Mouse (Mus musculus) v-Abl transformed pro-B cells (cell line): ENCODE data around the gene Tmem201.

Source experiments
- in situ Hi-C, 2 experiments: fragments of 400-800 bp; cut with MboI; formaldehyde crosslinking; loops; one replicate each; pipeline ENCODE4 v1.15.1; 2025; ENCODE audit not compliant: unreplicated experiment in 2 of 2

Gene Tmem201

DNA sequence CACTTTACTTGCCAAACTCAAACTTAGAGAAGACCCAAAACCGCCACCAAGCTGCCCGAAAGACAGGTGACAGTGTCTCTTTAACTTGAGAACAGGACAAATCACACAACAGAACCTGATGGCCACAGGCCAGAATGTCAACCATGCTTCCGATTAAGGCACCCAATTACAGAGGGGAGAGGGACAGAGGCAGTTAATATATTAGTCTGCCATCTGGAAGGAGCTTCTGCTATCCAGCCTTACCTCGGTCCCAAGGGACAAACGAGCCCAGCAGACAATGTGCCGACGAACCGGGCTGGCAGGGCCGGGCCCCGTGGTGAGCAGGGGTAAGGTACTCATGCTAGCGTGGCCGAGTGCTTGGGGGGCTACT lies 14.8 kb downstream of the Tmem201 start:
- in situ Hi-C loops: loop anchor here (5.0 kb wide), 3 partner anchors 234 to 379 kb away; partner anchors contain the start of gene Spsb1 (in 1 of the 2)

DNA sequence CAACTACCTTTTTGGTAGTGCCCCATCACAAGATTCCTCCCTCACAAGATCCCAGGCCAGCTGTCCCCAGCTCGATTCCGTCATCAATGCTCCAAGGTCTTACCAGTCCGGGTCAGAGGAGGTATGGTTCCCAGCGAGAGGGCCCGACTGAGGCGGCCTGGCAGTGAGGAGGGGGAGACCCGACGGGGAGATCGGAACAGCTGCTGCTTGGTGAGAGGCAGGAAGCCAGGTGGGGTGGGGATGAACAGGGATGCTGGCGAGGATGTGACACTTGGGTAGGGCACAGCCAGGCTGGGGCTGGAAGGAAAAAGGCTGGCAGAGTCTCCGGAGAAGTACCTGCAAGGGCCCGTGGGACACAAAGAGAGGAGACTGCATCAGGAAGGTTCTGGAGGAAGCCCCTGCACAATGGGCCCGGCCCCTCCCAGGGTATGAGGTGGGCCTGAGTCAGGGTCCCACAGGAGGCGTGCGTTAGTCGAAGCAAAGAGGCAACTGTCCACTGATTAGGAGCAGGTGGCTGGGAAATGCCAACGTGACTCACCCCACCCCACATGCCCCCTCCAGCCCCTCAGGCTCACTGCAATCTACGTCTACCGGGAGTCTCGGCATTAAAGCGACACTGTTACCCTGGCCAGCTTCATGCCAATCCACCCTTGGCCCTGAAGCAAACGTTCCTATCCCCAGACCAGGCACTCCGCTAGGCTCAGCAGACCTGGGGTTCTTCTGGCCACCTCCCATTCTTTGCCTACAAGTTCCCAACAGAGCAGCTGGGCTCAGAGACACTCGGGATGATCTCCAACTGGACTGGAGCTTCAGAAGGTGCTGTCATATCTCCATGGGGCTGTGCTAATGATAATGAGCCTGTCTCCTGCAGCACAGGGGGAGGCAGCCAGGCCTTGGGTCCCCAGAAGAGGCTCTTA lies 15.5 kb downstream of the Tmem201 start:
- in situ Hi-C loops: loop anchor here (5.0 kb wide), 3 partner anchors 235 to 380 kb away; partner anchors contain the start of gene Spsb1 (in 1 of the 2)

DNA sequence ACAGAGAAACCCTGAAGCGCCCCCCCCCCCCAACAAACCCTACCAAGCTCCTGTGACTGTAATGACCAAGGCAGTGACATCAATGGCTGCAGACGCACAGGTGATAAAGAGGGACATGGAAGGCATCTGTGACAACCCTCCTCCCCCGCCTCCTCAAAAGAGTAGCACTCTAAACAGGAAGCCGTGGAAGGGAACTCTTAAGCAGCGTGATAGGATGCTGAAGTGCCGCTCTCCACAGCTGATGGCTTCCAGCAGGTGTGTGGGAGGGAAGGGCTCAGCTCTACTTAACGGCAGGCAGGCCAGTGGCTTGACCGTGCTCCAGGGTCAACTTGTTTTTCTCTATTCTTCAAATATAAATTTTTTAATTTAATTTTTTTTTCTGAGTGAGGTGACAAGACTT lies 16.7 kb downstream of the Tmem201 start:
- in situ Hi-C loops: loop anchor here (5.0 kb wide), 3 partner anchors 236 to 381 kb away; partner anchors contain the start of gene Spsb1 (in 1 of the 2)

DNA sequence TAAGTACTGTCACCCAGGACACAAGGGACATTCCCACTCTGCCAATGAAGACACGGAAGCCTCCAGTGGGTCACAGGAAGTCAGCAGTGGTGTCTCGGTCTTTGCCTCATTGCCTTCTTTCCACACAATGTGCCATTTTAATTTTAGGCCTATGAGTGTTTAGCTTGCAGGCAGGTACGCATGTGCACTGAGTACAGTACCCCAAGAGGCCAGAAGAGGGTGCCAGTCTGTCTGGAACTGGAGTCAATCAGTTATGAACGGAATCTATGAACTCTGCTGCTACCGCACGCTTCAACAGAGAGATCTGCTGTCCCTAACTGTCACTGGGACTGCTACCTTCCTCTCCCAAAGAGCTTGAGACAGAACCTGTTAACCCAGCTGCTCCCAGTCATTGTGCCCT lies 18.2 kb downstream of the Tmem201 start:
- in situ Hi-C loops: loop anchor here (5.0 to 10.0 kb wide), 4 partner anchors 238 to 383 kb away; partner anchors contain the start of genes Rbp7 (in 1 of the 2) and Spsb1 (in 1 of the 2)

DNA sequence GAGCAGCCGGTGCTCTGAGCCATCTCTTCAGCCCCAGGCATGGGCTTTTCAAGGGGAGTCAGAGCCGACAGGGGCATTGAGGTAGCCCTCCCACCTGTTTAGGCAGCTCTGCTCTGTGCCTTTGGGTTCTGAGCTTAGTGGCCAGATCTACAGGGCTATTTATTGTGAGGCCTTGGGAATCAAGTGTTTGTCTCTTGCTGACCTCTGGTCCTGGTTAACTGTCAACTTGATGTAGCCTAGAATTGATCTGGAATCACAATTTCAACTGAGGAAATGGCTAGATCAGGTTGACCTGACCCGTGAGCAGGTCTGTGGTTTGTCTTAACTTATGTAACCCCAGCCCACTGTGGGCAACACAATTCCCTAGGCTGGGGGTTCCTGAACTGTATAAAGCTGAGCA lies 23.3 kb downstream of the Tmem201 start:
- in situ Hi-C loops: loop anchor here (5.0 to 10.0 kb wide), 4 partner anchors 62 to 572 kb away; partner anchors contain the start of gene Rbp7 (in 1 of the 2)

DNA sequence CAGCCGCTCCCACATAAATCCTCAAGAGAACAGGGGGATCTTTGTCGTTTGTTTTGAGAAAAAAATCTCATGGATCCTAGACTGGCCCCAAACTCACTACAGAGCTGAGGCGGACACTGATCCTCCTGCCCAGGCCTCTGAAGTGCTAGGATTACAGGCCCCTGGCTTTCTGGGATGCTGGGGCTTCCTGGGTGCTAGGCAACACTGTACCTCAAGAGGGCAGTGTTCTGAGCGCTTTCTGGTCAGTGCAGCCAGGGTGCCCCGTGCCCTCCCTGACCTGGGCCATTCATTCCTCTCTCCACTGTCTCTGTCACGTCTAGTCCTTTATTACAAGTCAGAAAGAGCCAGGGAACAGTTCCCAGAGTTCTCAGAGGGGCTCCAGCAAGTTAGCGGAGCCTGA lies 25.9 kb downstream of the Tmem201 start:
- in situ Hi-C loops: loop anchor here (5.0 to 10.0 kb wide), 4 partner anchors 60 to 570 kb away; partner anchors contain the start of gene Rbp7 (in 1 of the 2)

DNA sequence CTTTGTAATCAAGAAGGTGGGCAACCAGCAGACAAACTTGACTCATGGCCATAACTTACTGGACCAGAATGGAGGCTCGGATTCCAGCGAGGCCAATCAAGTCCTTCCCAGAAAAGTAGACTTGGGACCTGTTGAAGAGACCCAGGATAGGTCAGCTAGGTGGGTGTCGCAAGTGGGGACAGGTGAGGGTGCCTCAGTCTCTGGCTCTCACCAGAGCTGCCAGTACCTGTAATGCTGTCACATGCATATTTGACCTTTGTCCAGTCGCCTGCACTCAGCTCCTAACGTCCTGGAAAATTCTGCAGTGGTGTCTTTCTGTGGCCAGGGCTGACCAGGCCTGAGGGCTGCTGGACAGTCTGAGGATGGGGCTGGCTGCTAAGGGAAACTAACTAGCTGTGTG lies 26.4 kb downstream of the Tmem201 start:
- in situ Hi-C loops: loop anchor here (5.0 to 10.0 kb wide), 4 partner anchors 59 to 569 kb away; partner anchors contain the start of gene Rbp7 (in 1 of the 2)

DNA sequence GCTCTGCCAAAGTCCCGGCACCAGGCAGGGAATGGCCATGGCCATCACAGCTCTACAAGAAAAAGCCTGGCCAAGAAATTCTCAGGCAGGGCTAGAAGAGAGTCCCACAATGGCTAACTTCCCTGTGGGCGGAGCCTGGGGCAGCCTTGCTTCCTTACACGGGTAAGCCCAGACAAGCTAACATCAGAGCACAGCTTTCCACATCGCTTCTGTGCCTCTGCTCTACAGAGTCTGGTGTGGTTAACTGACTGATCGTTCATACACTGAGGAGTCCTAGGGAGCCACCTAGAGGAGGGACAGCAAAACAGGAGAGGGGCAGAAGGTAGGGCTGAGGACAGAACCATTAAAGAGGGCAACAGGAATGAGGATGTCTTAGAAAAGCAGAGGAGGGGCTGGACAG lies 27.3 kb downstream of the Tmem201 start:
- in situ Hi-C loops: loop anchor here (5.0 to 10.0 kb wide), 4 partner anchors 58 to 568 kb away; partner anchors contain the start of gene Rbp7 (in 1 of the 2)

DNA sequence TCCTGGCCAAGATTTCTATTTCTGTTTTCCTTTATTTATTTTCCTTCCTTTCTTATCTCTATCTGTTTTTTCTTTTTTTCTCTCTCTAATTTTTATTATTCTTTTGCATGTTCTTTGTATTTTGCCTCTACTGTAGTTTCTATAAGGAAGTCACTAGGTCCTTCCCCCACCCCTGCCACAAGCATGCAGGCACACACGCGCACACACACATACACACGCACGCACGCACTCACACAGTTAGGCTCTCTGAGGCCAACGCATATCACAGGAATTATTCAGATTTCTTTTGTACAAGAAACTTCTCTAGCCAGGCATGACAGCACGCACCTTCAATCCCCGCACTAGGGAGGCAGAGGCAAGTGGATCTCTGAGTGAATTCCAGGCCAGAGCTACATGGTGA lies 31.9 kb downstream of the Tmem201 start:
- in situ Hi-C loops: loop anchor here in 1 of 2 experiments (5.0 kb wide), 1 partner anchor 54 kb away; no protein-coding TSS in a partner anchor

DNA sequence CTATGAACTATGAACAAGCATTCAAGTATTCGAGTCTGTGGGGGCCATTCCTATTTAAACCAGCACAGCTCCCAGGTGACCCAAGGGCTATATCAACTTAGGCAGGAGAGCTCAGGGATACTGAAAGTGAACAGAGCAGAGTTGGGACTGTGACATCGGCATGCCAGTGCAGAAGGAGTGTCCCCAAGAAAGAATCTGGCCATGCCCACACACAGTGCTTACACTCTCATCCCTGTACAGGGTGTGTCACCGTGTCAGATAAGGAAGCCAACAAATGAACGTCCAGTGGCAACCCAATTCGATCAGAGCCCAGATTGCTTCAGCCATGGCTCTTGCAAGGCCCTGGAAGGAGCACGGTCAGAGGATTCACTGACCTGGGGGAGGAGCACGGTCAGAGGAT lies 32.5 kb downstream of the Tmem201 start:
- in situ Hi-C loops: loop anchor here in 1 of 2 experiments (5.0 kb wide), 1 partner anchor 53 kb away; no protein-coding TSS in a partner anchor

DNA sequence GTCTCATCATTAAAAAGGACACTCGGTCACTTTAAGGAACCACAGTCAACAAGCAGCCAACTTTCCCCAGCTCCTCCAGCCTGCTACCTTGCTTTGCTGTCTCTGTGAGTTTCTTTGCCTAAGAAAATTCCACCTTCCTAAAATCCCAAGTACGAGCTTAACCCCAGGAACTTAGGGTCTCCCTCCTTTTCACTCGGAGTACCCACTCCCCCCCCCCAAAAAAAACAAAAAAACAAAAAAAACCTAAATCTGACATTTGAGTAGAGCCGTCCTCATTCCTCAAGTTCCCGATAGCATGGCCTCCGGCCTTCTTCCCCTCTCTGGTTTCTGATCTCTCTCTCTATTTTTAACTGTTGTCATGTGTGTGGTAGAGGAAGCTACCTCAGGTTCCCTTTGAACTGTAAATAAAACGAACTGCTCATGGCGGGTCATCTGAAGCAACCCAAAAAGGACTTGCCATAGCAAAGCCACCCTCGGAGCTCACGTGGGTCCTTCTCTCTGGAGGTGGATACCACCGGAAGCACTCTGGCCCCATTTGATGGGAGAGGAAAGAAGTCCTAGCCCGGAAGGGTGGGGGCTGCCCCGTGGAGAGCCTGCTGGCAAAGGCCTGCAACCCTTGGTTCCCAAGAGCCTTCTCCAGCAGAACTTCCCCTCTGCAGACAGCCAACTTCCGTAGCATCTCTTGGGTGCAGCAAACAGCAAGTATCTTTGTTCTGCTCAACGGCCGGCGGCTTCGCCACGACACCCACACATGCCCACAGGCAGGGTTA lies 35.4 kb downstream of the Tmem201 start, which contains the start of gene Pik3cd:
TSS of gene Pik3cd (minus strand) at position 362 of the 770 bp plus-strand sequence.
- in situ Hi-C loops: no loop called here

DNA sequence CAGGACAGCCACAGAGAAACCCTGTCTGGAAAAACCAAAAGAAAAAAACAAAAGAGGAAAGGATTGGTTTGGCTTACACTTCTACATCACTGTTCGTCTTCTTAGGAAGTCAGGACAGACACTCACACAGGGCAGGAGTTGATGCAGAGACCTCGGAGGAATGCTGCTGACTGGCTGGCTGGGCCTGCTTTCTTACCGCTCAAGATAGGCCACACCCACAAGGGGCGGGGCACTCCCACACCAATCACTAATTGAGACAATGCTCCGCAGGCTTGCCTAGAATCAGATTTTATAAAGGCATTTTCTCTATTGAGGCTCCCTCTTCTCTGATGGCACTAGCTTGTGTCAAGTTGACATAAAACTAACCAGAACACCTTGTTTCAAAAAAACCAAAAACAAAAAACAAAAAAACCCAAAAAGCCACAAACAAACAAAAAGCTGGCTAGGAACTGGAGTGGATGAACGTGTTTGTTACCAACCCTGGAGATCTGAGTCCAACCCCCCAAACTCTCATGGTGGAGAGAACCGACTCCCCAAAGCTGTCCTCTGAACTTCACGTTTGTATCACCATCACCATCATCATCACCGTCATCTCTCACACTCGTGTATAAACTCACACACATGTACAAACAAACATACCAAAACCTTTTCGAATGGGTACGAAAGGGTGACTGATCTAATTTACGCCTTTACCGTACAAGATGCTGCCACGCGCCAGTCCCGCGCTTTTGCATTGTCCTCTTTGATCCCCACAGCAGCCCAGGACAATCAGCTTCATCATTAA lies 36.2 kb downstream of the Tmem201 start:
- in situ Hi-C loops: no loop called here

DNA sequence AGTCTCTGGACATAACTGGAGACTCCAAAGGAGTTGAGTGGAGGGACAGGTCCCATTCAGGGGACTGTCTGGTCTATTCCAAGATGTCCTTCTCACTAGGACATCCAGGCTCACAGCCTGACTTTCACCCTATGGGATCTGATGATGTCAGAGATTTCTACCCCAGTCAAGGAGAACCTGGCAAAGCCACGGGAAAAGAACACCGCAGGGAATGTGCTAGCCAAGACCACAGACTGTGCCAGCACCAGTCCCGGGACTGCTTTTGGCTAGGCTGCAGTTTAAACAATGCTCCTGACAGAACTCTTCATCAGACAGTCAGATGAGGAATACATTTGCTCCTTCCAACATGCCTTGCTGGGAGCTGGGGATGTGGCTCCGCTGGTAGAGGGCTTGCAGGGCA lies 37.9 kb downstream of the Tmem201 start:
- in situ Hi-C loops: no loop called here

DNA sequence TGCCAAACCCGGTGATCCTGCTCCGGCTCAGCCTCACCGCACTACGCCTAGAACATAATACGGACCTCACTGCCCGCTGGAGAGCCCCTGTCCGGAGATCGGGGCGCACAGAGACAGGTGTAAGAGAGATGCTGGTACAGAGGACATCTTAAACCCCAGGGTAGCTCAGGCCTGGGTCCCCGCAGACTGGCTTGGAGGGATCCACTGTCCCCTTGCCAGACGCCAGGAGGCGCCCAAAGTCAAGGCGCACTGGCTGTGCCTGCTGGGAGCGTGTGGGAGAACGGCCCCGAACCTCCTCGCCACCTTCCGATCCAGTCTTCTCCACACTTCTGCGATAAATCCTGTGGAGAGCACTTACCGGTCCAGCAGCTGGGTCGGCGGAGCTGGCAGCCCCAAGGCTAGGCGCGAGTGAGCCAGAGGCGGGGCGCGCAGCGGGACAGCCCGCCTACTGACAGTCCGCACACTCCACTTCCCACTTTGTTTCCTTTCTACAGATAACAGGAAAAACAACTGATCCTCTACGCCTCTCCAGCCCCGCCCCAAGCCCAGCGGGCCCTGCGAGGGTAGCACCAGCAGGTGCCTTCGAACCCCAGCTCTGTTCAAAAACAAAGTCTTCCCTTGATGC lies 39.5 kb downstream of the Tmem201 start:
- in situ Hi-C loops: no loop called here

DNA sequence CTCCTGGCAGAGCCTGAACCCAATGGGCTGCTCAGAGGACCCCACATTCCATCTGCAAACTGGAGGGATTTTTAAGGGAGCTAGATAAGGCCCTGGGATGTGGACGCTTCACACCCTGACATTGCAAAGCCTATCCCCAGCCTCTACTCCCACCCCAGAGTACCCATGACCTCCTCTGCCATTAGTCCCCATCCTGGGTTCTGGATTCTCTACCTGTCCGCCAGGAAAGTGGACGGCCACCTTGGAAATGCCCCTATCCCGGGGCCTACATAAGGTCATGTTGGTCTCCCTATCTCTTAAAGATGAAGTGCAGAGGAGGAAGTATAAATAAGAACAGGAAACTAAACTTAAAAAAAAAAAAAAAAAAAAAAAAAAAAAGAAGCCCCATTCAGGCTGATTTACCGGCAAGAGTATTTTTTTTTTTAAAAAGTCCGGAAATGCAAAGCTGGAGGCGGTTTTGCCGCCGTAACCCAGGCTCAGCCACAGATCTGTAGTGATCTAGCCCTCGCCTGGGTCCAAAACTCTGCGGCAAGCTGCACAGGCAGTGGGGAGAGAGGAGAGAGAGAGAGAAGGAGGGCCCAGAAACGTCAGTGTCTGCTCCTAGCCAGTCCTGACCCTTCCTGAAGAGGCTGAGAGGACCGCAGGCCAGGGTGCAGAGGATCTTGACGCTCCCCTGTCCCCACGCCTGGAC lies 40.2 kb downstream of the Tmem201 start:
- in situ Hi-C loops: no loop called here

DNA sequence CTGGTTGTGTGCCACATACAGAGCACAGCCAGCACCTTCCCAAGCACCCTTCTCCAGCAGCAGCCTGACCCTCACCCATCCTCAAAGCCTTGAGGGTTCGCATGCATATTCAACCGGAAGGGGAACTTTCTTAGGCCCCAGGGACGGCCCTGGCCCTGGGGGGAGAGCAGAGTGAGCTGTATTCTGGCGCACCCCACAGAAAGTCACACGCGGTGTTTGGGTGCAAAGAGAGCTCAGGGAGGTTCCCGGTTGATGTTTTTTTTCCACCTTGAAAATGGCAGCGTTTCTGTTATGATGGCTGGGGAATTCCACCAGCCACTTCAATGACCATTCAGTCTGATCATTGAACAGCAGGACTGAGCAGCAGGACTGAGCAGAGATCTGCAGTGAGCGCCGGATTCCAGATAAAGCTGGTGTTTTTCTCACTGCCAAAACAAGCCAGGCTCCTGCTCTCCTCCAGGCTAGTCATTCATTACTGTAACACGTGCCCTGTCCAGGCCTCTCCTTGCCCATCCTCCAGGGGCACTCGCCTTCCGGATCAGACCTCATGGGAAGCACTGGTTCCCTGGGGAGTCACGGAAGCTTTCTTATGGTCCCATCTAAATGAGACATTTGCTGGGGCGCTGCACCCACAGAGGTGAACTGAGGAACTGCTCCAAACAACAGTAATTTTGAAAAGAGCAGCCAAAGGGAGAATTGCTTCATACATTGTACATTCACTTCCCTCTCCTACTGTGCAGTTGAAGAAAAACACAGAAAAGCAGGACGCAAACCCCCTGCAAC lies 41.5 kb downstream of the Tmem201 start:
- in situ Hi-C loops: no loop called here

DNA sequence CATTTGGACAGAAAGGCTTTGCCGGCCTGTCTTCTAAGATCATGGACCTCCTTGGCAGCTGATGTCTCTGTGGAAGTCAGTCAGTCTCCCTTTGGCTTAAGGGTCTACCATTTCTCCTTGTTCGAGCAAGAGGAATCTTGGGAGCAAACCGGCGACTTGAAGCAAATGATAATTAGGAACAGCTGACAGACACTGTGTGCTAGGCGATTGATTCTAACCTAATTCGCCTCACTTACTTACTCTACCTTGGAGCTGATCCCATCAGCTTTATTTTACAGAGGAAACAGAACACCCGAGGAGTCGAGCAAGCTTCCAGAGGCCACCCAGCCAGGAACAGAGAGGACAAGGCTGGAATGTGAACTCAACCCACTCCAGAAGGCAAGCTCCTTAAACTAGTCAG lies 46.5 kb downstream of the Tmem201 start:
- in situ Hi-C loops: no loop called here

DNA sequence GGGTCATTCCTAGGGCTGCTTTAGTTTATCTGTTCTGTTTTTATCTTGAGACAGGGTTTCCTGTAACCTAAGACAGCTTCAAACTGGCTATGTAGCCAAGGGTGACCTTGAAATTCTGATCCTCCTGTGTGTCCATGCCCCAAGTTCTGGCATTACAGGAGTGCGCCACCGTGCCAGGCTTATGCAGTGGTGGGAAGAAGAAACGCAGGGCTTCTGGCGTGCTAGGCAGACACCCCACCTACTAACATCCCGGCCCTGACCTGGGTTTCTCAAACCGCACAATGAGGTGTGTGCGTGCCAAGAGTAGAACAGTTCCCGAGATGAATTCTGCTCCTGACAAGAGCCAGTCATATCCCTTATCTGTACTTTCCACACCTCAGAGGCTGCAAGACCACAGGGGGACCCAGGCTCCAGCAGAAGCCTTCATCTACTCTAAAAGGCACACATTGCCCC lies 47.0 kb downstream of the Tmem201 start:
- in situ Hi-C loops: no loop called here
